Mouse (Mus musculus) intestine, embryonic 15.5 days (tissue): Measurements from ENCODE around the gene Ube2r2. TPM values are rescaled to one million over a fixed set of nuclear protein-coding genes. Genes with fewer than 3 reads are reported as not detected.
A peak's percentile ranks its signal among the peaks of the same experiment; 100 is the strongest.

Source experiments
- ATAC-seq: fragments of 200-750 bp; cut with Nextera tagmentation; 2 replicates; pipeline ENCODE4 v1.8.0; 2017; ENCODE audit warnings: moderate TSS enrichment, moderate library complexity
- H3K27ac ChIP-seq: fragments of 300-500 bp; sonication (generic); 2 replicates; pipeline ENCODE4 v1.5.1; 2015; ENCODE audit warnings: mild to moderate bottlenecking, inconsistent platforms
- H3K27me3 ChIP-seq: fragments of 300-500 bp; sonication (generic); replicated peaks from 2 replicates; pipeline ENCODE4 v1.6.1; 2015; ENCODE audit warnings: inconsistent platforms
- H3K36me3 ChIP-seq: fragments of 300-500 bp; sonication (generic); 2 replicates; pipeline ENCODE4 v1.6.1; 2015; ENCODE audit warnings: inconsistent platforms
- H3K4me1 ChIP-seq: fragments of 300-500 bp; sonication (generic); replicated peaks from 2 replicates; pipeline ENCODE4 v1.6.1; 2015; ENCODE audit warnings: inconsistent platforms
- H3K4me2 ChIP-seq: fragments of 300-500 bp; sonication (generic); replicated peaks from 2 replicates; pipeline ENCODE4 v1.6.1; 2015; ENCODE audit warnings: mild to moderate bottlenecking, inconsistent platforms
- H3K4me3 ChIP-seq: fragments of 300-500 bp; sonication (generic); replicated peaks from 2 replicates; pipeline ENCODE4 v1.5.1; 2015; ENCODE audit warnings: inconsistent platforms
- H3K9ac ChIP-seq: fragments of 300-500 bp; sonication (generic); 2 replicates; pipeline ENCODE4 v1.6.1; 2015; ENCODE audit warnings: inconsistent platforms
- H3K9me3 ChIP-seq: fragments of 300-500 bp; sonication (generic); 2 replicates; pipeline ENCODE4 v1.6.1; 2016; ENCODE audit warnings: inconsistent platforms
- WGBS: fragments of 180-500 bp; shearing (Covaris S2); methylation state at CpG from one replicate; pipeline ENCODE4 v1.1.7; 2015; 5-methylcytosine and 5-hydroxymethylcytosine counted together
- polyA plus RNA-seq: library from polyadenylated mRNA; unstranded; fragments of >200 nt; fragmentation: Nextera tagmentation; extraction: Ambion mirVana; gene quantifications from 2 replicates; pipeline ENCODE4 v1.2.1, GENCODE M21; 2015

The Ube2r2 gene
- polyA plus RNA-seq, 1 experiment from 2014 or later, result 68.6 TPM

- no peaks in the 10 kb centered on the region for H3K9me3 ChIP-seq
- 76% methylated on average over 3 of the region's 3 CpGs for WGBS
- H3K9ac ChIP-seq, result no peak overlapping the region
- no peak overlapping the region for H3K4me3 ChIP-seq
- no peak overlapping the region for H3K27ac ChIP-seq
- H3K27me3 ChIP-seq, result no peaks in the 10 kb centered on the region
- no peaks in the 10 kb centered on the region; the same call in 1 of the 2 replicates for H3K4me1 ChIP-seq
- no peak; the same call in 1 of the 2 replicates for ATAC-seq
- H3K4me2 ChIP-seq, result no peak overlapping the region
- no peaks in the 10 kb centered on the region for H3K36me3 ChIP-seq
Measured at GRCm38 (mm10) chr4:41129836-41130235, 5.7 kb upstream of the Ube2r2 start.

- H3K4me1 ChIP-seq, result no peaks in the 10 kb centered on the region; the same call in 1 of the 2 replicates
- no peak for ATAC-seq
- H3K36me3 ChIP-seq, result no peaks in the 10 kb centered on the region
- no peak overlapping the region for H3K4me3 ChIP-seq
- H3K27me3 ChIP-seq, result no peaks in the 10 kb centered on the region
- H3K9me3 ChIP-seq, result no peaks in the 10 kb centered on the region
- no peak overlapping the region for H3K27ac ChIP-seq
- no peak overlapping the region for H3K4me2 ChIP-seq
- H3K9ac ChIP-seq, result no peak overlapping the region
- WGBS, result 83% methylated on average over 6 of the region's 6 CpGs
Measured at GRCm38 (mm10) chr4:41132471-41132870, 3.1 kb upstream of the Ube2r2 start.

DNA sequence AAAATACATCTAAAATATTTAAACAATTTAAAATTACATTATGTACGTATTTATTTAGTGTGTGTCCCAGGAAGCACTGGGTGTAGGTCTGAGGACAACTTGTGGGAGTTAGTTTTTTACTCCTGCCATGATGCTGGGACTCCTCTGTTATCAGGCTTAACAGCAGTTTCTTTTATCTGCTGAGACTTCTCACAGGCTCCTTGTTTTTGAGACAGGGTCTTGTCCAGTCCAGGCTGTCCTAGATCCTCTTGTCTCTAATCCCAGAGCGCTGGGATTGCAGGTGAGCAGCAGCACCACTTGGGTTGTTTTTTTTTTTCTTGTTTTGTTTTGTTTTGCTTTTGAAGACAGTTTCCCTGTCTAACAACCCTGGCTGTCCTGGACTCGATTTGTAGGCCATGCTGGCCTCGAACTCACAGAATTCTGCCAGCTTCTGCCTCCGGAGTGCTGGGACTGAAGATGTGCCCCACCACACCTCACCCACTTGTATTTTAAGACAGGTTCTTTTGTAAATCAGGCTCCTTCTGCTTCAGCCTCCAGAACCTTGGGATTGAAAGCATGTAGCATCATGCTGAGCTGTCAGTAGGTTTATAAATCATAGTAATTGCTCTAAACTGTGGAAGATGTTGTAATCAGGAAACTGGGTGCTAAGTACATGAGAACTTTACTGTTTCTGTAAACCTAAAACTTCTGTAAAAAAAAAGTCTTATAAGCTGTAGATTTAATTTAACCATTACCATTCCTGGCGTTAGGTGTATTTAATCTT is 1.8 kb upstream of the Ube2r2 start:
- 76% methylated on average over 6 of the region's 6 CpGs for WGBS
- Histone ChIP-seq H3K4me2 (no peak overlapping the region), H3K4me1 (no peaks in the 10 kb centered on the region; the same call in 1 of the 2 replicates), H3K36me3 (no peaks in the 10 kb centered on the region), H3K9me3 (no peaks in the 10 kb centered on the region), H3K4me3 (no peak overlapping the region), H3K27me3 (no peaks in the 10 kb centered on the region), H3K27ac (no peak overlapping the region), H3K9ac (no peak overlapping the region)
- ATAC-seq, result no peak

GRCm38 (mm10) chr4:41134935-41135710 is 420 bp upstream of the Ube2r2 start:
- Histone ChIP-seq H3K4me2 (peak overlapping the region; percentile 77), H3K27ac (peak overlapping the region; percentile 96), H3K27me3 (no peaks in the 10 kb centered on the region), H3K9ac (peak overlapping the region; percentile 99), H3K36me3 (no peaks in the 10 kb centered on the region; the same call in 1 of the 2 replicates), H3K4me1 (no peaks in the 10 kb centered on the region; the same call in 1 of the 2 replicates), H3K4me3 (peak overlapping the region; percentile 96), H3K9me3 (no peaks in the 10 kb centered on the region)
- ATAC-seq, result peak; percentile 94
- WGBS, result under 1% methylated on average over 26 of the region's 70 CpGs

- Histone ChIP-seq H3K9ac (peak overlapping the region; percentile 99), H3K4me1 (no peaks in the 10 kb centered on the region; the same call in 1 of the 2 replicates), H3K36me3 (peaks cover 5% of the 10 kb centered on the region), H3K4me3 (peak overlapping the region; percentile 96), H3K4me2 (peak overlapping the region; percentile 69), H3K27ac (peak overlapping the region; percentile 96), H3K9me3 (no peaks in the 10 kb centered on the region), H3K27me3 (no peaks in the 10 kb centered on the region)
- peak; percentile 11; the same call in 1 of the 2 replicates for ATAC-seq
- WGBS, result 0% methylated on average over 4 of the region's 4 CpGs
Measured at GRCm38 (mm10) chr4:41136454-41136805, 887 bp downstream of the Ube2r2 start.

DNA sequence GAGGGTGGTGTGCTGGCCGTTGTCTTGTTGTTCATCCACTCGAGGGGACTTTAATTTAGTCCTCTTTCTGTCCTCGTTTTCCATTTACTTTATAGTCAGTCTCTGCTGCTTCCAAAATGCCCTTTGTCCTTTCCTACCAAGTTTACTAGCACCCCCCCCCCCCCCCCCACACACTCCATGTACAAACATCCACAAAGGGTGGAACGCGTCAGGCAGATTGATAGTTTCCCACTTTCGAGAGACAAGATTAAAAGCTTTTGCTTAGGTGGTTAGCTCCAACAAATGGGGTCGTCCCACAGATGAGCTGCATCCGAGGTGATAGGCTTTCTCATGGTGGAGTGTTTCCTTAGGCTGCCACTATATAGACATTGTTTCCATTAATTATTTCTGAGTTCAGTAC is 1.3 kb downstream of the Ube2r2 start:
- no peak for ATAC-seq
- Histone ChIP-seq H3K36me3 (peaks cover 5% of the 10 kb centered on the region), H3K27me3 (no peaks in the 10 kb centered on the region), H3K4me3 (peak overlapping the region; percentile 96), H3K9me3 (no peaks in the 10 kb centered on the region), H3K9ac (peak overlapping the region; percentile 99), H3K4me1 (no peaks in the 10 kb centered on the region; the same call in 1 of the 2 replicates), H3K4me2 (peak overlapping the region; percentile 69), H3K27ac (peak overlapping the region; percentile 96)
- WGBS, result 0% methylated on average over 8 of the region's 8 CpGs

DNA sequence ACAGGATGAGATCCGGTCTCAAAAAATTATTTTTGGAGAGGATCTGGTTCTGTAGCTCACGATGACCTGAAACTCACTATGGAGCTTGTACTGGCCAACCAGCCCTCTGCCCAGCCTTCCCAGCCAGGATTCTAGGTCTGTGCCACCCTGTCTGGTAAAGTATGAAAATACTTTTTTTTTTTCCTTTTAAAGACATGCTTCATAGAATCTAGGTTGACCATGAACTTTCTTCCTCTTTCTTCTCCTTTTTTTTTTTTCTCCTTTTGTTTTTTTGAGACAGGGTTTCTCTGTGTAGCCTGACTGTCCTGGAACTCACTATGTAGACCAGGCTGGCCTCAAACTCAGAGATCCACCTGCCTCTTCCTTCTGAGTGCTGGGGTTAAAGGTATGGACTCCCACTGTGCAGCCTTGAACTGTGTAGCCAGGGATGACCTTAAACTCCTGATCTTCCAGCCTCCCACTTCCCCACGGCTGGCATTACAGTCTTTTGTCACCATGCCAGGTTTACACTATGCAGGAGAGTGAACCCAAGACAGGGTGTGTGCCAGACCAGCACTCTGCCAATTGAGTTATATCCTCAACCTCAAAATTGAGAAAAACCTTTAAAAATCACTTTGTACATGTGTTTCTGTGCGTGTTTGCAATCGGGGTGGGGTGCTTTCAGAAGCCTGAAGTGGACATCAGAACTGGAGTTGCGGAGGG is 4.8 kb downstream of the Ube2r2 start:
- H3K9ac ChIP-seq, result no peak overlapping the region
- H3K4me3 ChIP-seq, result no peak overlapping the region; the same call in 1 of the 2 replicates
- H3K4me2 ChIP-seq, result no peak overlapping the region
- H3K9me3 ChIP-seq, result no peaks in the 10 kb centered on the region
- peaks cover 5% of the 10 kb centered on the region for H3K36me3 ChIP-seq
- no peak overlapping the region for H3K27ac ChIP-seq
- H3K4me1 ChIP-seq, result no peaks in the 10 kb centered on the region
- no peaks in the 10 kb centered on the region for H3K27me3 ChIP-seq
- 92% methylated on average over 6 of the region's 6 CpGs for WGBS
- ATAC-seq, result no peak

DNA sequence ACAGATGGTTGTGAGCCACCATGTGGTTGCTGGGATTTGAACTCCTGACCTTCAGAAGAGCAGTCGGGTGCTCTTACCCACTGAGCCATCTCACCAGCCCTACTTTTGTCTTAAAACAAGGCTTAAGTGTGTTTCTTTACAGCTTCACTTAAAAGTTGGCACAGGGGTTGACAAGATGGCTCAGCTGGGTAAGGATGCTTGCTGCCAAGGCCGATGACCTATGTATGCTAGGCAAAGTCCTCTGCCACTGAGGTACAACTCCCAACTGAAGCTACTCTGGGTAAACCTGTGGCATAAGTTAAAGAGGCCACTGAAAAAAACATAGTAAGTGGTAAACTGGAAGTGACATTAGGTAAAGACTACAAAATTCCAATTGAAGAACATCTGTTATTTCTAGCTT is 7.1 kb downstream of the Ube2r2 start:
- no peak overlapping the region for H3K4me3 ChIP-seq
- peaks cover 5% of the 10 kb centered on the region for H3K36me3 ChIP-seq
- WGBS, result 87% methylated on average over 2 of the region's 2 CpGs
- H3K27me3 ChIP-seq, result no peaks in the 10 kb centered on the region
- ATAC-seq, result no peak
- H3K9ac ChIP-seq, result no peak overlapping the region
- no peaks in the 10 kb centered on the region for H3K9me3 ChIP-seq
- H3K4me1 ChIP-seq, result no peaks in the 10 kb centered on the region
- H3K4me2 ChIP-seq, result no peak overlapping the region
- no peak overlapping the region for H3K27ac ChIP-seq

DNA sequence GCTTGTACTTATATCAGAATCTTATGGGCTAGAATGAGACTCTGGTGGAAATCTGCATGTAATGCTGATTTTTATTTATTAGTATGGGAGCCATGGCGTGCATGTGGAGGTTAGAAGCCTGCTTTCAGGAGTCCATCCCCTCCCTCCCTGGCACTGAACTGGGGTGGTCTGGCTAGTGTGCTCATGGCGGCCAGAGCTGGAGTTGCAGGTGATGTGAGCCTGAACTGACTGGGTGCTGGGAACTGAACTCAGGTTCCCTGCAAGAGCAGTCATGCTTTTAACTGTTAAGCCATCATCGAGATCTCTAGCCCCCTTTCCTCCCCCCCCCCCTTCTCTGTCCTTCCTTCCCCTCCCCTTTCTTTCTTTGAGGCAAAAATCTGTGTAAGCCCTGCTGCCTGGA is 14.3 kb downstream of the Ube2r2 start:
- H3K27me3 ChIP-seq, result no peaks in the 10 kb centered on the region
- 78% methylated on average over 3 of the region's 3 CpGs for WGBS
- ATAC-seq, result no peak
- no peak overlapping the region for H3K27ac ChIP-seq
- no peaks in the 10 kb centered on the region for H3K9me3 ChIP-seq
- no peaks in the 10 kb centered on the region for H3K36me3 ChIP-seq
- no peak overlapping the region for H3K4me2 ChIP-seq
- H3K4me3 ChIP-seq, result no peak overlapping the region
- H3K4me1 ChIP-seq, result no peaks in the 10 kb centered on the region
- H3K9ac ChIP-seq, result no peak overlapping the region

DNA sequence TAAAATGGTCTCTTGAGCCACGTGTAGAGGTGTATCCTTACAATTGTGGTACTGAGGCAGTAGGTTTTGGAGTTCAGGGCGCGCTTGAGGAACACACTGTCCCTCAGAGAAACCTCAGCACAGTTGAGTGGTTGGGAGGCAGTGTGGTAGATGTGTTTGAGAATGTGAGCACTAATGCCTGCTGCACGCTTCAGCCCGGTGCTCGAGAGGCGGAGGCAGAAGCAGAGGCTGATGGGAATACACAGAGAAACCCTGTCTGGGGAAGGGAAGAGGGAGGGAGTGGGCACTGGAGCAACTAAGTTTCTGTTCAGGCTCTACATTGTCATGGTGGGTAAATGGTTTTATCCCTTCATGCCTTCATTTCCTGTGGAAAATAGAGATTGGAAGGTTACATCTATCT is 15.6 kb downstream of the Ube2r2 start:
- 89% methylated on average over 7 of the region's 7 CpGs for WGBS
- Histone ChIP-seq H3K4me1 (no peaks in the 10 kb centered on the region), H3K27ac (no peak overlapping the region), H3K36me3 (no peaks in the 10 kb centered on the region), H3K9me3 (no peaks in the 10 kb centered on the region), H3K4me2 (no peak overlapping the region), H3K4me3 (no peak overlapping the region), H3K27me3 (no peaks in the 10 kb centered on the region), H3K9ac (no peak overlapping the region)
- ATAC-seq, result no peak

DNA sequence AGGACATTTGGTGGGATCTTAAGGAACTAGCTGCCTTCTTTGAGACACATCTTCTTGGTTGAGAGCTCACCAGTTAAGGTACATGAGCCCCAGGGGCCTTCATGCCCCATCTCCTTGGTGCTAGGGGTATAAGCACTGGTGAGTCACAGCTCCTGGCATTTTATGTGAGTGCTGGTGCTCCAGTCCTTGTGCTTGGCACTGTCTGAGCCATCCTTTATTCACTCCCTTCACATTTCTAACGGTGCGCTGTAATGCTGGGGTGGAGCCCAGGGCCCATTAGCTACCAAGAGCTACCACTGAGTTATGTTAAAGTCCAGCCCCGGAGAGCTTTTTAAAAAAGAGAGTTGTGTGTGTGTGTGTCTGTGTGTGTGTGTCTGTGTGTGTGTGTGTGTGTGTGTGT is 17.6 kb downstream of the Ube2r2 start:
- Histone ChIP-seq H3K9ac (no peak overlapping the region), H3K4me3 (no peak overlapping the region), H3K9me3 (no peaks in the 10 kb centered on the region), H3K27me3 (no peaks in the 10 kb centered on the region), H3K4me1 (0 out of 2 replicates have a peak, but pooled peaks cover 3% of the 10 kb centered on the region), H3K27ac (no peak overlapping the region), H3K36me3 (no peaks in the 10 kb centered on the region), H3K4me2 (no peak overlapping the region)
- no peak for ATAC-seq
- 70% methylated on average over 3 of the region's 3 CpGs for WGBS

DNA sequence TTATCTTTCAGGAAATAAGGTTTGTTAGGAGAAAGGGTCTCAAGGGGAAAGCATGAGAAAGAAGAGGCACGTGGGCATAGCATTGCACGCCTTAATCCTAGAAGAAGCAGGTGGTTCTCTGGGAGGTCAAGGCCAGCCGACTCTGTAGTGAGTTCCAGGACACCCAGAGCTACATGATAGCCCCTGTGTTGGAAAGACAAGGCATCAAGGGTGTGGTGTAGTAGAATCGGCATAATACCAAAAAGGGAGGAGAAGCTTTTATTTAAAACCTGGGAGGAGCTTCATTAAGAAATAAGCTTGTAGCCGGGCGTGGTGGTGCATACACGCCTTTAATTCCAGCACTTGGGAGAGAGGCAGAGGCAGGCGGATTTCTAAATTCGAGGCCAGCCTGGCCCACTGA is 21.4 kb downstream of the Ube2r2 start:
- no peaks in the 10 kb centered on the region for H3K9me3 ChIP-seq
- no peak overlapping the region for H3K27ac ChIP-seq
- no peaks in the 10 kb centered on the region for H3K27me3 ChIP-seq
- ATAC-seq, result no peak
- no peak overlapping the region for H3K4me2 ChIP-seq
- 78% methylated on average over 9 of the region's 9 CpGs for WGBS
- 0 out of 2 replicates have a peak, but pooled peaks cover 3% of the 10 kb centered on the region for H3K4me1 ChIP-seq
- no peak overlapping the region for H3K4me3 ChIP-seq
- no peak overlapping the region for H3K9ac ChIP-seq
- no peaks in the 10 kb centered on the region for H3K36me3 ChIP-seq
